Mouse (Mus musculus): ENCODE results near the gene Il5.

DNA sequence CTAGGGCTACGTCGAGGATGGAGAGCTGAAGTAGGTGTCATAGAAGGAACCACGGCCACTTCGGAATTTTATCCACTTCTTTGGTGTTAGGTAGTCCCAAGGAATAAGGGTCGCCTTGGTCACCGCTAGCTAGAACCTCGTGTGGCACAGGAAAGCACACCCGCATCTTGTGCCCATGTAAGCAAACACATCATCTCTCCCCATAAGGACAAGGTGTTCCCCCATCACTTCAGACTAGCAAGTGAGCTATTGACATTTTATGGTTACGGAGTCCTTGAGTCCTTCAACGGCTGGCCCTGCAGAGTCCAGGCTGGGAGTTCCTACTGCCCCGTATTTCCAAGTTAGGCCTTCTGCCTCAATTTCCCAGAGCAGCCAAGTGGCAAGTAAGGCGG, 48.6 kb downstream of the Il5 start:
- TF ChIP-seq CHD2 (IDR thresholded peaks at IDR 0.05; ENCODE audit: low read depth, low read length) (no peak), MAFK (IDR thresholded peaks at IDR 0.05; ENCODE audit: insufficient read depth, low read depth, low read length) (no peak), ZC3H11A (IDR thresholded peaks at IDR 0.05; ENCODE audit: borderline replicate concordance, low read depth, low read length) (no peak), ZNF384 (IDR thresholded peaks at IDR 0.05; ENCODE audit: low read depth, low read length) (no peak)
